Mouse (Mus musculus) hindbrain, postnatal 0 days (tissue): Measurements from ENCODE around the gene Kcnk2. TPM values are rescaled to one million over a fixed set of nuclear protein-coding genes. Genes with fewer than 3 reads are reported as not detected.

Experiments used
- ATAC-seq: fragments of 200-750 bp; cut with Nextera tagmentation; 2 replicates; pipeline ENCODE4 v1.8.0; 2017; ENCODE audit warnings: mild to moderate bottlenecking, moderate TSS enrichment, moderate library complexity
- DNase-seq: peaks from one replicate; pipeline ENCODE4 v3.0.0-alpha.2; 2015; ENCODE audit warnings: low spot score
- H3K27ac ChIP-seq: fragments of 300-500 bp; sonication (generic); 2 replicates; pipeline ENCODE4 v1.5.1; 2014; ENCODE audit warnings: mild to moderate bottlenecking
- H3K27me3 ChIP-seq: fragments of 300-500 bp; sonication (generic); 2 replicates; pipeline ENCODE4 v1.6.1; 2014; ENCODE audit warnings: low read length, mixed read lengths; ENCODE audit not compliant: insufficient read depth
- H3K36me3 ChIP-seq: fragments of 300-500 bp; sonication (generic); 2 replicates; pipeline ENCODE4 v1.6.1; 2014; ENCODE audit warnings: low read length, mixed read lengths; ENCODE audit not compliant: insufficient read depth
- H3K4me1 ChIP-seq: fragments of 300-500 bp; sonication (generic); 2 replicates; pipeline ENCODE4 v1.6.1; 2014; ENCODE audit warnings: antibody characterized with exemption, low read length, mixed read lengths; ENCODE audit not compliant: insufficient read depth
- H3K4me2 ChIP-seq: fragments of 300-500 bp; sonication (generic); 2 replicates; pipeline ENCODE4 v1.6.1; 2014; ENCODE audit warnings: low read depth, mild to moderate bottlenecking, low read length, moderate library complexity, mixed read lengths
- H3K4me3 ChIP-seq: fragments of 300-500 bp; sonication (generic); 2 replicates; pipeline ENCODE4 v1.5.1; 2014; ENCODE audit warnings: low read length
- H3K9ac ChIP-seq: fragments of 300-500 bp; sonication (generic); replicated peaks from 2 replicates; pipeline ENCODE4 v1.6.1; 2014; ENCODE audit warnings: mild to moderate bottlenecking, low read length, moderate library complexity, mixed read lengths
- H3K9me3 ChIP-seq: fragments of 300-500 bp; sonication (generic); 2 replicates; pipeline ENCODE4 v1.6.1; 2016; ENCODE audit warnings: low read length, mixed read lengths
- CTCF ChIP-seq: IDR thresholded peaks from 2 replicates; pipeline ENCODE4 v1.5.1; 2016; ENCODE audit warnings: antibody characterized with exemption, control low read depth, low read depth
- WGBS: fragments of 180-500 bp; shearing (Covaris S2); extraction: QIAGEN DNeasy Blood & Tissue Kit; methylation state at CpG from one replicate; pipeline ENCODE4 v1.1.7; 2014; 5-methylcytosine and 5-hydroxymethylcytosine counted together
- polyA plus RNA-seq: library from polyadenylated mRNA; unstranded; fragments of >200 nt; fragmentation: Nextera tagmentation; extraction: Ambion mirVana; gene quantifications from 2 replicates; pipeline ENCODE4 v1.2.1, GENCODE M21; 2015
- total RNA-seq: library from RNA; depleted of rRNA; stranded (reverse); fragments of >200 nt; gene quantifications from 2 replicates; pipeline ENCODE4 v1.2.3, GENCODE M21; 2014

The Kcnk2 gene
- total and polyA plus RNA-seq, 2 experiments from 2014 or later: 13.2 to 16.2 TPM

DNA sequence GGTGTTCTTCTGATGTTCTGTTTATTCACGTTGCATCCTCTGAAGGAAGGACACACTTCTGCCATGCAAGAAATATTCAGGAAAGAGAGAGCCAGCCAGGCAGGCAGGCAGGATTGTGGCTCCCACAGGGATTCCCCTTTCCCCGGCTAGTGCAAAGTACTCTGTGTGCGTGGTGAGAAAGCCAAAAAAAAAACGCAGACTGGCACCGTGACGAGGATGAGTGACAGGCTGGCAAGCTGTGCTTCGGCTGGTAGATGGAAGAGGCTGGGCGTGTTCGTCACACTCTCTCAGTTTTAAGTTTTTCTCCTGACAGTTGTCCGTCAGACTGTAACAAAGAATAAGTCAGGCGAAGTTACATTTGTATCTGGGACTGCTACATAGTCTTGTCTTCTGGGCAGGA is 24.2 kb upstream of the Kcnk2 start:
- no peaks in the 10 kb centered on the region for H3K9me3 ChIP-seq
- ATAC-seq (no peak), DNase-seq (no peak)
- H3K36me3 ChIP-seq: no peaks in the 10 kb centered on the region
- WGBS: 56% methylated on average over 11 of the region's 11 CpGs
- TF ChIP-seq CTCF: no peak
- H3K4me3 ChIP-seq: no peak overlapping the region
- no peak overlapping the region for H3K27ac ChIP-seq
- no peak overlapping the region for H3K4me2 ChIP-seq
- H3K9ac ChIP-seq: no peak overlapping the region
- H3K27me3 ChIP-seq: no peaks in the 10 kb centered on the region
- H3K4me1 ChIP-seq: peaks cover 3% of the 10 kb centered on the region; the same call in 1 of the 2 replicates

DNA sequence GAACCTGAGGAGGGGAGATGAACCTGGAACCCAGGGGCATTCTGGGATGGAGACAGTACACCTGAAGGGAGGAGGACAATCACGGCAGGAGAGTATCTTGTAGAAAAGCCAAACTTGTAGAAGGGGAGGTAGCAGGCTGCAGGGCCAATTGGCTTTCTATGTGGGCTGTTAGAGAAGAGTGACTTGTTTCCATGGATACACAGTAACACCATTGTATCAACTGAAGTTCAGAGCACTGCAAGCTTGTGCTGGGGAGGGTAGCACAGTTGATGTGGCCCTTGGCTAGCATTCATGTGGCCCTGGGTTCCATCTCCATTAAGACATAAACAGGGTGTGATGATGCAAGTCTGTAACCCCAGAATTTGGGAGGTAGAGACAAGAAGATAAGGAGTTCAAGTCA is 17.8 kb upstream of the Kcnk2 start:
- ATAC-seq (no peak), DNase-seq (no peak)
- H3K27ac ChIP-seq: no peak overlapping the region
- H3K4me1 ChIP-seq: no peaks in the 10 kb centered on the region
- WGBS: 33% methylated on average over 1 of the region's 1 CpGs
- no peak overlapping the region for H3K4me2 ChIP-seq
- H3K27me3 ChIP-seq: no peaks in the 10 kb centered on the region
- H3K36me3 ChIP-seq: no peaks in the 10 kb centered on the region
- H3K9ac ChIP-seq: no peak overlapping the region
- no peaks in the 10 kb centered on the region for H3K9me3 ChIP-seq
- no peak overlapping the region for H3K4me3 ChIP-seq
- no peak for TF ChIP-seq CTCF

DNA sequence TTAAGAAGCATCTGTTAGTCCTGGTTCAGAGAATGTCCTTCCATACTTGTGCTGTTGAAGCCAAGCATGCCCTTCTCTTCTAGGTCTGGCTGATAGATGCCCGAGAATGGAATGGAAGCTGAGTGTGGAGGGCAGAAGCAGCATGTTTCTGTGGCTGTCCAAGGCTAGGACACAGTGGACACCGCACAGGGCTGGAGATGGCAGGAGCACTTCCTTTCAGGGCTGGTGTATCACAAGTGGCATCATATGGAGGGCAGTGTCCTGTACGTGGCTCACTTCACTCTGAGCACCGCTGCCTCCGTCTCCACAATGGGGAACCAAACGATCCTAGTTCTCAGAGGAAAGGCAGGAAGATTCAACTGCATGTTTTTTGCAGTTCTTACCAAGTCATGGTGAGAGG is 7.8 kb upstream of the Kcnk2 start:
- H3K27ac ChIP-seq: no peak overlapping the region
- H3K4me1 ChIP-seq: no peaks in the 10 kb centered on the region
- TF ChIP-seq CTCF: no peak
- H3K9ac ChIP-seq: no peak overlapping the region
- no peaks in the 10 kb centered on the region for H3K36me3 ChIP-seq
- ATAC-seq (no peak), DNase-seq (no peak)
- no peak overlapping the region for H3K4me3 ChIP-seq
- no peaks in the 10 kb centered on the region for H3K27me3 ChIP-seq
- H3K9me3 ChIP-seq: no peaks in the 10 kb centered on the region
- WGBS: 89% methylated on average over 6 of the region's 6 CpGs
- no peak overlapping the region for H3K4me2 ChIP-seq

DNA sequence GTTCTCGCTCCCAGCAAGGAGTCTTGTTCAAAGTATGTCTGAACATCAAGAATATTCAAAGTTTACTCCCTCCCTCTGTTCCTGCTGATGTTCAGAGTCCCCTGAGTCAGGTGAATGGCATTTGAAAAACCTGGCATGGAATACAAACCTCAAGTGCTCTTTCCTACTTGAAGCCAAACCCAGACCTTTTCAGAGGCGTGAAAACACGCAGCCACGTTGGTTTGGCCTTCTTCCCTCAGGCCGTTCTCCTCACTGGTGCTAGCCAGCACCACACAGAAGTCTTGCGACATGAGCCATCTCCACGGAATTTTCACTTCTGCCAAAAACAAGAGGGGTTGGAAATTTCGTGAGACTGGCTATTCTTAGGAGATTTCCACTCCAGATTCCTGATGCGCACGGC is 3.1 kb upstream of the Kcnk2 start:
- no peak for ATAC-seq
- no peak for TF ChIP-seq CTCF
- DNase-seq: no peak

DNA sequence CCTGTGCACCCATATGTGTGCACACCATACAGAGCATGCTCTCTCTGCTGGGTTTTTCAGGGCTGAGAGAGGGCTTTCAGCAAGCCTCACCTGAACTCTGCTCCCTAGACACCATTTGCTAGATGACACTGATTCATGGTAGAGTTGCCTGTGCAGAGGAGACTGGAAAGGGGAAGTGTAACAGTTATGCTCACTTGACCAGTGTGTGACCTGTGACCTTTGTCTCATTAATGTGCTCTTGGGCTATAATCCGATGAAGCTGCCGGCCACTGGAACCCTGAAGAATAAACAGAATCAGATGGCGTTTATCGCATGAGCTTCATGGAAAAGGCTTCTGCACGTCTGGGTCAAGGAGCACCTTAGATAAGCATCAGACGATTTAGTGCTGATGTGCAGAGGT is 1.5 kb upstream of the Kcnk2 start:
- no peaks in the 10 kb centered on the region for H3K36me3 ChIP-seq
- no peaks in the 10 kb centered on the region for H3K27me3 ChIP-seq
- no peak overlapping the region for H3K9ac ChIP-seq
- DNase-seq (no peak), ATAC-seq (no peak)
- H3K4me2 ChIP-seq: no peak overlapping the region
- no peak overlapping the region for H3K27ac ChIP-seq
- no peak for TF ChIP-seq CTCF
- 82% methylated on average over 6 of the region's 6 CpGs for whole genome bisulfite sequencing
- H3K4me3 ChIP-seq: no peak overlapping the region
- no peaks in the 10 kb centered on the region for H3K4me1 ChIP-seq
- no peaks in the 10 kb centered on the region for H3K9me3 ChIP-seq

More for the DNA sequence above, 3.1 kb upstream of the Kcnk2 start:
- no peak overlapping the region for H3K4me2 ChIP-seq
- H3K36me3 ChIP-seq: no peaks in the 10 kb centered on the region
- H3K27ac ChIP-seq: no peak overlapping the region
- H3K9me3 ChIP-seq: no peaks in the 10 kb centered on the region
- H3K9ac ChIP-seq: no peak overlapping the region
- no peaks in the 10 kb centered on the region for H3K27me3 ChIP-seq
- 62% methylated on average over 10 of the region's 10 CpGs for WGBS
- no peak overlapping the region for H3K4me3 ChIP-seq
- H3K4me1 ChIP-seq: no peaks in the 10 kb centered on the region

DNA sequence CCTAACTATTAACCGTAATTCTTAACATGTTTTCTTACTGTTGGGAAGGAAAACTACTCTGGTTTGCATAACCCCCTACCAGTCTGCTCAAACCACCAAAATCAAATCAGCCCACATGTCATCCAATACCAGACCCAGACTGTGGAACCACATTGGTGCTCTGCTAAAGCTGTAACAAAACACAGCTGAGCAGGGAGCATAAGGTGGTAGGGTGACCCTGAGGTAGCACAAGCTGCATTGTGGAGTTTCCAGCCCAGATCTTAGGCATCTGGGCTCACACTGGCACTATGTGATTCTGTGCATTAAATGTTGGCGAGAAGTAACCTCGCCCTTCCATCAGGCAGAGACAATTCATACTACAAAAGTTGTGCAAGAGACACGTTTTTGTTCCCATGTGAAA is 1.1 kb upstream of the Kcnk2 start:
- DNase-seq (no peak), ATAC-seq (no peak)
- 82% methylated on average over 4 of the region's 4 CpGs for WGBS
- H3K4me3 ChIP-seq: no peak overlapping the region
- no peaks in the 10 kb centered on the region for H3K36me3 ChIP-seq
- H3K4me2 ChIP-seq: no peak overlapping the region
- H3K4me1 ChIP-seq: no peaks in the 10 kb centered on the region
- H3K9me3 ChIP-seq: no peaks in the 10 kb centered on the region
- no peak for TF ChIP-seq CTCF
- H3K27me3 ChIP-seq: no peaks in the 10 kb centered on the region
- no peak overlapping the region for H3K9ac ChIP-seq
- no peak overlapping the region for H3K27ac ChIP-seq

DNA sequence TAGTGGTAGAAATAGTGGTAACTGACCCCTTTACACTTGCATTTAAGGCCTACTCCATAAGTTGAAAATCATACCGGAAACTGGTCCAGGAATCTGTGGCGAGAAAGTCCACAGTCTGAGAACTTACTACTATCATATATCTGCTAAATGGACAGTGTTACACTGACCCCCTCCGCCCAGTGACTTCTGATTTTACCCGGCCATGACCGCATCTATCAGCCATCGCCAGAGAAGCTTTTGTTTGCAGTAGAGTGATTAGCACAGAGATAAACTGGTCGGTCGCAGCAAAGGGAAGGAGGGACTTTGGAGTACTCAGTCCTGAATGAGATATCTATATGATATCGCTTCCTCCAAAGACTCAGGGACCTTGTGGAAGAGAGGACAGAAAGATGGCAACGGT is 15.2 kb downstream of the Kcnk2 start:
- Histone ChIP-seq H3K27me3 (no peaks in the 10 kb centered on the region), H3K27ac (no peak overlapping the region), H3K4me3 (no peak overlapping the region), H3K9ac (no peak overlapping the region), H3K4me1 (no peaks in the 10 kb centered on the region), H3K4me2 (no peak overlapping the region), H3K36me3 (no peaks in the 10 kb centered on the region), H3K9me3 (no peaks in the 10 kb centered on the region)
- ATAC-seq (no peak), DNase-seq (no peak)
- 89% methylated on average over 10 of the region's 10 CpGs for WGBS
- no peak for TF ChIP-seq CTCF
